Mouse (Mus musculus) forebrain, postnatal 0 days (tissue): Measurements from ENCODE around the gene Cpsf4l. TPM values are rescaled to one million over a fixed set of nuclear protein-coding genes. Genes with fewer than 3 reads are reported as not detected.

Experiments
- ATAC-seq: fragments of 200-750 bp; cut with Nextera tagmentation; 2 replicates; pipeline ENCODE4 v1.8.0; 2017; ENCODE audit warnings: mild to moderate bottlenecking, moderate library complexity
- DNase-seq: peaks from one replicate; pipeline ENCODE4 v3.0.0-alpha.2; 2015
- H3K27ac ChIP-seq: fragments of 300-500 bp; sonication (generic); 2 replicates; pipeline ENCODE4 v1.5.1; 2014; ENCODE audit warnings: low read depth, mild to moderate bottlenecking, antibody characterized with exemption, low read length, moderate library complexity, mixed read lengths
- H3K27me3 ChIP-seq: fragments of 300-500 bp; sonication (generic); 2 replicates; pipeline ENCODE4 v1.6.1; 2014; ENCODE audit warnings: mild to moderate bottlenecking, low read length, mixed read lengths; ENCODE audit not compliant: insufficient read depth
- H3K36me3 ChIP-seq: fragments of 300-500 bp; sonication (generic); 2 replicates; pipeline ENCODE4 v1.6.1; 2014; ENCODE audit warnings: mild to moderate bottlenecking, moderate library complexity; ENCODE audit not compliant: insufficient read depth
- H3K4me1 ChIP-seq: fragments of 300-500 bp; sonication (generic); 2 replicates; pipeline ENCODE4 v1.6.1; 2014; ENCODE audit warnings: antibody characterized with exemption; ENCODE audit not compliant: insufficient read depth
- H3K4me2 ChIP-seq: fragments of 300-500 bp; sonication (generic); 2 replicates; pipeline ENCODE4 v1.6.1; 2014; ENCODE audit warnings: low read depth, mild to moderate bottlenecking, moderate library complexity
- H3K4me3 ChIP-seq: fragments of 300-500 bp; sonication (generic); 2 replicates; pipeline ENCODE4 v1.5.1; 2014; ENCODE audit warnings: low read depth, low read length, mixed read lengths
- H3K9ac ChIP-seq: fragments of 300-500 bp; sonication (generic); 2 replicates; pipeline ENCODE4 v1.6.1; 2014; ENCODE audit warnings: mild to moderate bottlenecking
- H3K9me3 ChIP-seq: fragments of 300-500 bp; sonication (generic); 2 replicates; pipeline ENCODE4 v1.6.1; 2016; ENCODE audit warnings: low read length
- CTCF ChIP-seq: sonication (generic); IDR thresholded peaks from 2 replicates; pipeline ENCODE4 v1.5.1; 2016; ENCODE audit warnings: antibody characterized with exemption, control low read depth, low read depth
- WGBS: fragments of 180-500 bp; shearing (Covaris S2); extraction: QIAGEN DNeasy Blood & Tissue Kit; methylation state at CpG from one replicate; pipeline ENCODE4 v1.1.7; 2014; 5-methylcytosine and 5-hydroxymethylcytosine counted together
- polyA plus RNA-seq: library from polyadenylated mRNA; unstranded; fragments of >200 nt; fragmentation: Nextera tagmentation; extraction: Ambion mirVana; gene quantifications from 2 replicates; pipeline ENCODE4 v1.2.1, GENCODE M21; 2015
- total RNA-seq: library from RNA; depleted of rRNA; stranded (reverse); fragments of >200 nt; gene quantifications from 2 replicates; pipeline ENCODE4 v1.2.3, GENCODE M21; 2014

Gene Cpsf4l
- total and polyA plus RNA-seq, 2 experiments from 2014 or later, result 0.30 TPM; not detected in 1

GRCm38 (mm10) chr11:113658319-113658718, 51.5 kb downstream of the Cpsf4l start:
- no peaks in the 10 kb centered on the region for H3K27me3 ChIP-seq
- no peak for TF ChIP-seq CTCF
- H3K4me1 ChIP-seq, result no peaks in the 10 kb centered on the region
- no peak overlapping the region for H3K4me2 ChIP-seq
- DNase-seq, result no peak
- peaks cover 86% of the 10 kb centered on the region for H3K36me3 ChIP-seq
- no peak overlapping the region for H3K27ac ChIP-seq
- no peak overlapping the region for H3K4me3 ChIP-seq
- H3K9ac ChIP-seq, result no peak overlapping the region
- ATAC-seq, result no peak
- H3K9me3 ChIP-seq, result no peaks in the 10 kb centered on the region
- 90% methylated on average over 8 of the region's 8 CpGs for WGBS

- ATAC-seq (no peak), DNase-seq (no peak)
- Histone ChIP-seq H3K4me2 (no peak overlapping the region), H3K4me1 (no peaks in the 10 kb centered on the region), H3K9ac (no peak overlapping the region), H3K9me3 (no peaks in the 10 kb centered on the region), H3K4me3 (no peak overlapping the region), H3K27me3 (no peaks in the 10 kb centered on the region), H3K27ac (no peak overlapping the region), H3K36me3 (peaks cover 89% of the 10 kb centered on the region)
- no peak for TF ChIP-seq CTCF
- 74% methylated on average over 4 of the region's 4 CpGs for WGBS
Observed at GRCm38 (mm10) chr11:113657221-113657620, 52.6 kb downstream of the Cpsf4l start.

- WGBS, result 78% methylated on average over 8 of the region's 8 CpGs
- no peaks in the 10 kb centered on the region for H3K9me3 ChIP-seq
- no peak overlapping the region for H3K4me2 ChIP-seq
- DNase-seq, result no peak
- no peak overlapping the region for H3K27ac ChIP-seq
- H3K4me1 ChIP-seq, result no peaks in the 10 kb centered on the region
- H3K27me3 ChIP-seq, result no peaks in the 10 kb centered on the region
- ATAC-seq, result peak; percentile 17; the same call in 1 of the 2 replicates
- H3K9ac ChIP-seq, result no peak overlapping the region
- no peak overlapping the region for H3K4me3 ChIP-seq
- H3K36me3 ChIP-seq, result peaks cover 89% of the 10 kb centered on the region
- TF ChIP-seq CTCF, result no peak
Observed at GRCm38 (mm10) chr11:113656511-113656932, 53.3 kb downstream of the Cpsf4l start.

GRCm38 (mm10) chr11:113654561-113655270, 55.1 kb downstream of the Cpsf4l start:
- H3K4me3 ChIP-seq, result no peak overlapping the region
- H3K9ac ChIP-seq, result no peak overlapping the region
- TF ChIP-seq CTCF, result no peak
- DNase-seq (peak; percentile 64), ATAC-seq (no peak)
- WGBS, result 64% methylated on average over 18 of the region's 18 CpGs
- H3K36me3 ChIP-seq, result peaks cover 77% of the 10 kb centered on the region
- no peak overlapping the region for H3K27ac ChIP-seq
- no peaks in the 10 kb centered on the region for H3K27me3 ChIP-seq
- H3K4me1 ChIP-seq, result peaks cover 5% of the 10 kb centered on the region; the same call in 1 of the 2 replicates
- H3K9me3 ChIP-seq, result no peaks in the 10 kb centered on the region
- H3K4me2 ChIP-seq, result no peak overlapping the region

- H3K36me3 ChIP-seq, result peaks cover 73% of the 10 kb centered on the region
- H3K9ac ChIP-seq, result no peak overlapping the region
- no peaks in the 10 kb centered on the region for H3K9me3 ChIP-seq
- WGBS, result 92% methylated on average over 15 of the region's 15 CpGs
- no peak overlapping the region for H3K4me2 ChIP-seq
- peaks cover 6% of the 10 kb centered on the region; the same call in 1 of the 2 replicates for H3K4me1 ChIP-seq
- no peak for ATAC-seq
- TF ChIP-seq CTCF, result no peak
- no peak overlapping the region for H3K4me3 ChIP-seq
- no peak for DNase-seq
- no peak overlapping the region for H3K27ac ChIP-seq
- H3K27me3 ChIP-seq, result no peaks in the 10 kb centered on the region
Observed at GRCm38 (mm10) chr11:113654105-113654504, 55.7 kb downstream of the Cpsf4l start.

GRCm38 (mm10) chr11:113652516-113652915, 57.3 kb downstream of the Cpsf4l start:
- no peak overlapping the region for H3K27ac ChIP-seq
- H3K4me2 ChIP-seq, result no peak overlapping the region
- H3K36me3 ChIP-seq, result peaks cover 61% of the 10 kb centered on the region
- H3K27me3 ChIP-seq, result no peaks in the 10 kb centered on the region
- peaks cover 11% of the 10 kb centered on the region; the same call in 1 of the 2 replicates for H3K4me1 ChIP-seq
- ATAC-seq (no peak), DNase-seq (no peak)
- H3K9ac ChIP-seq, result no peak overlapping the region
- H3K9me3 ChIP-seq, result no peaks in the 10 kb centered on the region
- TF ChIP-seq CTCF, result no peak
- H3K4me3 ChIP-seq, result no peak overlapping the region
- 90% methylated on average over 6 of the region's 6 CpGs for WGBS

GRCm38 (mm10) chr11:113651907-113652273, 57.9 kb downstream of the Cpsf4l start:
- no peak overlapping the region for H3K27ac ChIP-seq
- peak; percentile 76 for TF ChIP-seq CTCF
- DNase-seq (peak; percentile 75), ATAC-seq (peak; percentile 52)
- peaks cover 54% of the 10 kb centered on the region for H3K36me3 ChIP-seq
- no peaks in the 10 kb centered on the region for H3K9me3 ChIP-seq
- H3K4me1 ChIP-seq, result peaks cover 11% of the 10 kb centered on the region; the same call in 1 of the 2 replicates
- no peak overlapping the region for H3K4me2 ChIP-seq
- WGBS, result 47% methylated on average over 8 of the region's 8 CpGs
- no peaks in the 10 kb centered on the region for H3K27me3 ChIP-seq
- H3K9ac ChIP-seq, result no peak overlapping the region
- H3K4me3 ChIP-seq, result no peak overlapping the region
